Mouse (Mus musculus) stomach, adult 2 months (tissue): ENCODE data around the gene Zfp975. TPM values are rescaled to one million over a fixed set of nuclear protein-coding genes. Genes with fewer than 3 reads are reported as not detected.

Source experiments
- polyA plus RNA-seq: library from polyadenylated mRNA; depleted of rRNA; stranded (reverse); fragments of >200 nt; gene quantifications from 2 replicates; pipeline ENCODE4 v1.2.3, GENCODE M21; 2012; rRNA removed

The Zfp975 gene
- 0.04 and 0.12 TPM in 2 replicates for polyA plus RNA-seq

DNA sequence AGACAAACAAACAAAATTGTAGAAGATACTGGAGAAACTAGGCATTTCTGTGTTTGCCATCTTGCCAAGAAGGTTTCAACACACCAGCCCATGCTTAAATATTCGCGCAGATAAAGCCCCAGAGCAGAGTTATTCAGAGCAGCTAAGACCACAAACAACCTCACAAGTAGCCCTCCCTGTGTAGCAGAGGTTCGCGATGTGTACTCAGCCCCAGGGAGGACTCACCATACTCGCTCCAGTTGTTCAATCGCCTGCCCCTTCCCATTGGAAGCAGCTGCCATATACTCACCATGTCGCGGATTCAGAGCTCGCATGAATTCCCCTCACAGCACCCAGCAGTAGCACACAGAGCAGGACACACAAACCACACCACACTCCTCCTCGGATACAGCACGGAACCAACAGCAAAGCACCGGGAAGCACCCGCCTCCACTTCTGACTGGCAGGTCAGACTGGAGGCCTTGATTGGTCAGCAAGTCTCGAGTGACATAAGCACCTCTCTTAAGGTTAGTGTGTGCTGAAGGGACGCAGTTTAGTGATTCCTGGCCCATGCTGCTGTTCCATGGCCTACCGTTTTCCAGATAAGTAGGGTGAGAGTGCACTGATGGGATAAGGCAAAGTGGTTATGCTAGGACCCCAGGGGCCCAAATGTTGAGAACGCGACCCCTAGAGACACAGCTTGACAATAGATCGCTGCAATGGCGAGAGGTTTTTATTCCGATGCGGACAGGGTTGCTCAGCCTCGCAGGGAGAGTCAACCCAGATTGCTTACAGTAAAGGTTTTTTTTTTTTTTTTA lies at the start of gene Zfp975:
Gene Zfp975, minus strand, starts transcription at position 381 of the 797 bp plus-strand sequence.

GRCm38 (mm10) chr7:42726917-42727316 lies 34.4 kb upstream of the Zfp975 start, which contains the start of gene Gm17067:
Gm17067 (minus strand) TSS chr7:42727017.

DNA sequence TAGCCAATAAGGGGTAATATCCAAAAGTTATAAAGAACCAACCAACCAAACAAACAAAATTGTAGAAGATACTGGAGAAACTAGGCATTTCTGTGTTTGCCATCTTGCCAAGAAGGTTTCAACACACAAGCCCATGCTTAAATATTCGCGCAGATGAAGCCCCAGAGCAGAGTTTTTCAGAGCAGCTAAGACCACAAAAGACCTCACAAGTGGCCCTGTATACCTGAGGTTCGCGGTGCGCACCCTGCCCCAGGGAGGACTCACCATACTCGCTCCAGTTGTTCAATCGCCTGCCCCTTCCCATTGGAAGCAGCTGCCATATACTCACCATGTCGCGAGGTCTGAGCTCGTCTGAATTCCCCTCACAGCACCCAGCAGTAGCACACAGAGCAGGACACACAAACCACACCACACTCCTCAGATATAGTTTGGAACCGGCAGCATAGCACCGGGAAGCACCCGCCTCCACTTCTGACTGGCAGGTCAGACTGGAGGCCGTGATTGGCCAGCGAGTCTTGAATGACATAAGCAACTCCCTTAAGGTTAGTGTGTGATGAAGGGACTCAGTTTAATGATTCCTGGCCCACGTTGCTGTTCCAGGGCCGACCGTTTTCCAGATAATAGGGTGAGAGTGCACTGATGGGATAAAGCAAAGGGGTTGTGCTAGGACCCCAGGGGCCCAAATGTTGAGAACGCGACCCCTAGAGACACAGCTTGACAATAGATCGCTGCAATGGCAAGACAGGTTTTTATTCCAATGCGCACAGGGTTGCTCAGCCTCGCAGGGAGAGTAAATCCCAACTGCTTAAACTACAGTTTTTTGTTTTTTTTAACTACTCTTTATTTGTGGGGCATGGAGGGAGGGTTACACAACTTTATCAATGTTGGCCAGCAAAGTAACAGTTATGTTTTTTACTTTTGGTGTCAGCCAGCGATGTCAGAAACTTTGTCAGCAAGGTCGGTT lies 50.1 kb downstream of the Zfp975 start, which contains the start of gene Zfp976:
Gene Zfp976, minus strand, starts transcription at position 437 of the 964 bp plus-strand sequence.

Other genes with a start within 250 kb of the Zfp975 start
- gene 4933421I07Rik, start 244.6 kb downstream of the Zfp975 start, polyA plus RNA-seq: not detected in 2 replicates
- 0.27 and 0.46 TPM in 2 replicates for gene Zfp141, start 187.0 kb downstream of the Zfp975 start, polyA plus RNA-seq
- gene Gm21028, start 114.2 kb downstream of the Zfp975 start, polyA plus RNA-seq: not detected in 2 replicates
- not detected in 2 replicates for gene Zfp977, start 100.2 kb downstream of the Zfp975 start, polyA plus RNA-seq
- 0.01 and 0.08 TPM in 2 replicates for gene Zfp976, start 50.2 kb downstream of the Zfp975 start, polyA plus RNA-seq
- gene Gm17067, start 34.3 kb upstream of the Zfp975 start, polyA plus RNA-seq: not detected in 2 replicates
- gene Vmn2r62, start 100.8 kb upstream of the Zfp975 start, polyA plus RNA-seq: not detected in 2 replicates
- gene Gm2381, start 174.5 kb upstream of the Zfp975 start, polyA plus RNA-seq: not detected in 2 replicates
- not detected in 2 replicates for gene Vmn2r63, start 241.1 kb upstream of the Zfp975 start, polyA plus RNA-seq